Mouse (Mus musculus): ENCODE results near the gene Nme8. TPM values are rescaled to one million over a fixed set of nuclear protein-coding genes. Genes with fewer than 3 reads are reported as not detected.
A peak's percentile ranks its signal among the peaks of the same experiment; 100 is the strongest.

Gene Nme8
- polyA plus RNA-seq, 1 experiment from 2014 or later = not detected

GRCm38 (mm10) chr13:19703806-19704205 lies 6.2 kb upstream of the Nme8 start:
- 46% methylated on average over 4 of the region's 4 CpGs for WGBS (ENCODE audit: insufficient replicate concordance)
- ATAC-seq = no peak
- no peak for DNase-seq
- TF ChIP-seq CTCF (IDR thresholded peaks at IDR 0.05; ENCODE audit: low read depth) (no peak), EP300 (IDR thresholded peaks at IDR 0.05; ENCODE audit: low read depth) (no peak)
- H3K4me3 ChIP-seq (ENCODE audit: low read depth, low read length) = no peak overlapping the region
- H3K27ac ChIP-seq (ENCODE audit: low read depth) = no peak overlapping the region
- H3K4me2 ChIP-seq (ENCODE audit: low read depth, low read length) = no peak overlapping the region
- H3K9ac ChIP-seq (replicated peaks) = no peak overlapping the region
- no peaks in the 10 kb centered on the region for H3K36me3 ChIP-seq (replicated peaks; ENCODE audit: insufficient read depth, low read length)
- no peaks in the 10 kb centered on the region for H3K27me3 ChIP-seq (ENCODE audit: insufficient read depth, low read length)
- H3K4me1 ChIP-seq (ENCODE audit: insufficient read depth) = no peaks in the 10 kb centered on the region
- no peaks in the 10 kb centered on the region for H3K9me3 ChIP-seq (ENCODE audit: low read length)

GRCm38 (mm10) chr13:19701443-19702078 lies 4.0 kb upstream of the Nme8 start:
- H3K27ac ChIP-seq (ENCODE audit: low read depth) = no peak overlapping the region
- no peaks in the 10 kb centered on the region for H3K4me1 ChIP-seq (ENCODE audit: insufficient read depth)
- H3K4me3 ChIP-seq (ENCODE audit: low read depth, low read length) = no peak overlapping the region
- no peak overlapping the region for H3K4me2 ChIP-seq (ENCODE audit: low read depth, low read length)
- H3K9me3 ChIP-seq (ENCODE audit: low read length) = no peaks in the 10 kb centered on the region
- ATAC-seq (no peak), DNase-seq (no peak)
- H3K36me3 ChIP-seq (replicated peaks; ENCODE audit: insufficient read depth, low read length) = no peaks in the 10 kb centered on the region
- H3K9ac ChIP-seq (replicated peaks) = no peak overlapping the region
- H3K27me3 ChIP-seq (ENCODE audit: insufficient read depth, low read length) = peaks cover 4% of the 10 kb centered on the region; the same call in 1 of the 2 replicates
- 74% methylated on average over 11 of the region's 11 CpGs for WGBS (ENCODE audit: insufficient replicate concordance)
- TF ChIP-seq CTCF (IDR thresholded peaks at IDR 0.05; ENCODE audit: low read depth) (no peak), EP300 (IDR thresholded peaks at IDR 0.05; ENCODE audit: low read depth) (no peak)

- Histone ChIP-seq H3K27ac (ENCODE audit: low read depth) (no peak overlapping the region), H3K4me1 (ENCODE audit: insufficient read depth) (no peaks in the 10 kb centered on the region), H3K4me2 (ENCODE audit: low read depth, low read length) (no peak overlapping the region), H3K27me3 (ENCODE audit: insufficient read depth, low read length) (peaks cover 4% of the 10 kb centered on the region; the same call in 1 of the 2 replicates), H3K36me3 (replicated peaks; ENCODE audit: insufficient read depth, low read length) (no peaks in the 10 kb centered on the region), H3K9ac (replicated peaks) (no peak overlapping the region), H3K4me3 (ENCODE audit: low read depth, low read length) (no peak overlapping the region), H3K9me3 (ENCODE audit: low read length) (no peaks in the 10 kb centered on the region)
- DNase-seq = no peak
- no peak for ATAC-seq
- 69% methylated on average over 4 of the region's 4 CpGs for WGBS (ENCODE audit: insufficient replicate concordance)
- TF ChIP-seq CTCF (IDR thresholded peaks at IDR 0.05; ENCODE audit: low read depth) = no peak
- no peak for TF ChIP-seq EP300 (IDR thresholded peaks at IDR 0.05; ENCODE audit: low read depth)
Observed at GRCm38 (mm10) chr13:19700733-19701442, 3.3 kb upstream of the Nme8 start.

GRCm38 (mm10) chr13:19698524-19699173 lies 1.1 kb upstream of the Nme8 start:
- Histone ChIP-seq H3K4me1 (ENCODE audit: insufficient read depth) (no peaks in the 10 kb centered on the region), H3K27me3 (ENCODE audit: insufficient read depth, low read length) (peaks cover 4% of the 10 kb centered on the region; the same call in 1 of the 2 replicates), H3K4me2 (ENCODE audit: low read depth, low read length) (no peak overlapping the region), H3K9me3 (ENCODE audit: low read length) (no peaks in the 10 kb centered on the region), H3K4me3 (ENCODE audit: low read depth, low read length) (no peak overlapping the region), H3K9ac (replicated peaks) (no peak overlapping the region), H3K27ac (ENCODE audit: low read depth) (no peak overlapping the region), H3K36me3 (replicated peaks; ENCODE audit: insufficient read depth, low read length) (no peaks in the 10 kb centered on the region)
- DNase-seq (peak; percentile 13), ATAC-seq (no peak)
- TF ChIP-seq CTCF (IDR thresholded peaks at IDR 0.05; ENCODE audit: low read depth) (peak; percentile 86), EP300 (IDR thresholded peaks at IDR 0.05; ENCODE audit: low read depth) (no peak)
- 26% methylated on average over 12 of the region's 12 CpGs for WGBS (ENCODE audit: insufficient replicate concordance)

- peak overlapping the region; percentile 44; the same call in 1 of the 2 replicates for H3K4me2 ChIP-seq (ENCODE audit: low read depth, low read length)
- H3K4me1 ChIP-seq (ENCODE audit: insufficient read depth) = no peaks in the 10 kb centered on the region
- no peaks in the 10 kb centered on the region for H3K36me3 ChIP-seq (replicated peaks; ENCODE audit: insufficient read depth, low read length)
- 68% methylated on average over 6 of the region's 6 CpGs for WGBS (ENCODE audit: insufficient replicate concordance)
- H3K27ac ChIP-seq (ENCODE audit: low read depth) = no peak overlapping the region
- ATAC-seq = no peak
- no peaks in the 10 kb centered on the region for H3K27me3 ChIP-seq (ENCODE audit: insufficient read depth, low read length)
- peak overlapping the region; percentile 10; the same call in 1 of the 2 replicates for H3K4me3 ChIP-seq (ENCODE audit: low read depth, low read length)
- H3K9ac ChIP-seq (replicated peaks) = no peak overlapping the region
- DNase-seq = no peak
- no peaks in the 10 kb centered on the region for H3K9me3 ChIP-seq (ENCODE audit: low read length)
- TF ChIP-seq EP300 (IDR thresholded peaks at IDR 0.05; ENCODE audit: low read depth) (no peak), CTCF (IDR thresholded peaks at IDR 0.05; ENCODE audit: low read depth) (no peak)
Observed at GRCm38 (mm10) chr13:19690417-19690816, 7.2 kb downstream of the Nme8 start.

GRCm38 (mm10) chr13:19689971-19690370 lies 7.6 kb downstream of the Nme8 start:
- peak overlapping the region; percentile 44; the same call in 1 of the 2 replicates for H3K4me2 ChIP-seq (ENCODE audit: low read depth, low read length)
- no peak for TF ChIP-seq CTCF (IDR thresholded peaks at IDR 0.05; ENCODE audit: low read depth)
- no peak for TF ChIP-seq EP300 (IDR thresholded peaks at IDR 0.05; ENCODE audit: low read depth)
- 40% methylated on average over 3 of the region's 3 CpGs for WGBS (ENCODE audit: insufficient replicate concordance)
- H3K9me3 ChIP-seq (ENCODE audit: low read length) = no peaks in the 10 kb centered on the region
- H3K36me3 ChIP-seq (replicated peaks; ENCODE audit: insufficient read depth, low read length) = no peaks in the 10 kb centered on the region
- DNase-seq = no peak
- H3K27me3 ChIP-seq (ENCODE audit: insufficient read depth, low read length) = no peaks in the 10 kb centered on the region
- H3K4me3 ChIP-seq (ENCODE audit: low read depth, low read length) = 0 out of 2 replicates have a peak overlapping the region, but pooled peaks have one; percentile 10
- ATAC-seq = no peak
- H3K9ac ChIP-seq (replicated peaks) = no peak overlapping the region
- H3K4me1 ChIP-seq (ENCODE audit: insufficient read depth) = no peaks in the 10 kb centered on the region
- no peak overlapping the region for H3K27ac ChIP-seq (ENCODE audit: low read depth)

Measured in liver, postnatal 0 days (tissue).